Comparison of ENCODE assay signal across 12 mouse cellular contexts in genomic region chr13:41416065-41417016, GRCm38 (mm10).
DNase-seq lines count a peak whose midpoint lies in the region; ATAC-seq and TF ChIP-seq lines count a peak whose summit lies in the region.
"Had no signal": no experiment of that assay in that cellular context is flagged by ENCODE, and none has a peak within 500 bp of the region (broad histone marks: within the 10 kb centered on the region; RNA-seq: fewer than 3 reads in every experiment).

No protein-coding gene starts in this region.

- 55% methylated on average over 11 of the region's 11 CpGs for WGBS in neural tube, embryonic 11.5 days
- WGBS in forebrain, embryonic 15.5 days: 49% methylated on average over 11 of the region's 11 CpGs
- WGBS in midbrain, embryonic 13.5 days: 57% methylated on average over 11 of the region's 11 CpGs

- H3K9ac ChIP-seq in neural tube, embryonic 11.5 days (ENCODE audit: low read length): no peak overlapping the region
- no peak overlapping the region for H3K9ac ChIP-seq in forebrain, embryonic 15.5 days (replicated peaks)
- no peak overlapping the region for H3K9ac ChIP-seq in midbrain, embryonic 13.5 days (replicated peaks)

- H3K27me3 ChIP-seq in neural tube, embryonic 11.5 days (ENCODE audit: control insufficient read depth, insufficient read depth, low read length): no peaks in the 10 kb centered on the region
- no peaks in the 10 kb centered on the region for H3K27me3 ChIP-seq in forebrain, embryonic 15.5 days
- H3K27me3 ChIP-seq in midbrain, embryonic 13.5 days: no peaks in the 10 kb centered on the region

- peaks cover 5% of the 10 kb centered on the region; the same call in 1 of the 2 replicates for H3K4me1 ChIP-seq in neural tube, embryonic 11.5 days (ENCODE audit: control insufficient read depth, insufficient read depth, low read length)
- H3K4me1 ChIP-seq in forebrain, embryonic 15.5 days: peaks cover 4% of the 10 kb centered on the region; the same call in 1 of the 2 replicates
- peaks cover 12% of the 10 kb centered on the region for H3K4me1 ChIP-seq in midbrain, embryonic 13.5 days (replicated peaks)

- no peaks in the 10 kb centered on the region for H3K36me3 ChIP-seq in neural tube, embryonic 11.5 days (ENCODE audit: control insufficient read depth, insufficient read depth, low read length)
- H3K36me3 ChIP-seq in forebrain, embryonic 15.5 days: no peaks in the 10 kb centered on the region
- no peaks in the 10 kb centered on the region for H3K36me3 ChIP-seq in midbrain, embryonic 13.5 days

- no peak overlapping the region for H3K27ac ChIP-seq in neural tube, embryonic 11.5 days (ENCODE audit: low read depth, low read length)
- 0 out of 2 replicates have a peak overlapping the region, but pooled peaks have one; percentile 15 for H3K27ac ChIP-seq in forebrain, embryonic 15.5 days (replicated peaks)
- H3K27ac ChIP-seq in midbrain, embryonic 13.5 days: peak overlapping the region; percentile 63
- no peak overlapping the region for H3K27ac ChIP-seq in gastrocnemius, adult 2 months
- H3K27ac ChIP-seq: heart, adult 2 months had no signal

- ATAC-seq in neural tube, embryonic 11.5 days (ENCODE audit: insufficient read depth, low FRiP score, low TSS enrichment): peak; percentile 96
- ATAC-seq in forebrain, embryonic 15.5 days (replicated peaks): peak; percentile 90
- peak; percentile 97 for ATAC-seq in midbrain, embryonic 13.5 days
- ATAC-seq: inflammation-experienced regulatory T-cells, adult 6 months had no signal

- H3K4me3 ChIP-seq in neural tube, embryonic 11.5 days (ENCODE audit: low read depth, low read length): no peak overlapping the region
- no peak overlapping the region for H3K4me3 ChIP-seq in forebrain, embryonic 15.5 days
- no peak overlapping the region for H3K4me3 ChIP-seq in midbrain, embryonic 13.5 days (replicated peaks)
- H3K4me3 ChIP-seq in gastrocnemius, adult 2 months: no peak overlapping the region
- H3K4me3 ChIP-seq: heart, adult 2 months had no signal

- TF ChIP-seq CTCF in gastrocnemius, adult 2 months (IDR thresholded peaks at IDR 0.05): no peak

- H3K4me2 ChIP-seq in neural tube, embryonic 11.5 days (ENCODE audit: low read depth): no peak overlapping the region
- H3K4me2 ChIP-seq in forebrain, embryonic 15.5 days (replicated peaks): no peak overlapping the region
- H3K4me2 ChIP-seq in midbrain, embryonic 13.5 days (replicated peaks): no peak overlapping the region

- DNase-seq in neural tube, embryonic 11.5 days (ENCODE audit: low spot score): peak; percentile 38
- DNase-seq in neural tube, embryonic 10.5 days (ENCODE audit: extremely low spot score, low spot score): no peak
- DNase-seq in gastrocnemius, adult 2 months: no peak
- DNase-seq in cerebellum, adult 11 months: no peak
- DNase-seq in urinary bladder, postnatal 25 days (ENCODE audit: low spot score): no peak
- DNase-seq: cerebellum, adult 9-10 months; heart, adult 2 months; kidney, postnatal 36 days; lung, adult 18-20 months had no signal

- intact Hi-C loops in gastrocnemius, adult 2 months (cut with DNase I): no loop called here

- H3K9me3 ChIP-seq in neural tube, embryonic 11.5 days (ENCODE audit: control insufficient read depth, low read length): no peaks in the 10 kb centered on the region
- no peaks in the 10 kb centered on the region for H3K9me3 ChIP-seq in forebrain, embryonic 15.5 days
- H3K9me3 ChIP-seq in midbrain, embryonic 13.5 days: no peaks in the 10 kb centered on the region

Comparison
In these comparisons a context has a peak if more than half of its experiments do, and no peak if none do; other contexts are left out.
1. H3K27ac ChIP-seq: peak in forebrain, embryonic 15.5 days (single experiment) and midbrain, embryonic 13.5 days (single experiment); none in neural tube, embryonic 11.5 days (single experiment) and gastrocnemius, adult 2 months (single experiment).
2. Peak in every context shown above with its lines, with median percentiles within 50 percentile points of each other: ATAC-seq.